Mouse (Mus musculus): Measurements from ENCODE around the gene Zfp989. TPM values are rescaled to one million over a fixed set of nuclear protein-coding genes. Genes with fewer than 3 reads are reported as not detected.
"Not testable (repeated sequence)": the region's sequence is repeated elsewhere in the genome, so short reads cannot be mapped to it uniquely, and the experiment has no call there.

The Zfp989 gene
- 0.13 TPM for polyA plus RNA-seq (2021)

DNA sequence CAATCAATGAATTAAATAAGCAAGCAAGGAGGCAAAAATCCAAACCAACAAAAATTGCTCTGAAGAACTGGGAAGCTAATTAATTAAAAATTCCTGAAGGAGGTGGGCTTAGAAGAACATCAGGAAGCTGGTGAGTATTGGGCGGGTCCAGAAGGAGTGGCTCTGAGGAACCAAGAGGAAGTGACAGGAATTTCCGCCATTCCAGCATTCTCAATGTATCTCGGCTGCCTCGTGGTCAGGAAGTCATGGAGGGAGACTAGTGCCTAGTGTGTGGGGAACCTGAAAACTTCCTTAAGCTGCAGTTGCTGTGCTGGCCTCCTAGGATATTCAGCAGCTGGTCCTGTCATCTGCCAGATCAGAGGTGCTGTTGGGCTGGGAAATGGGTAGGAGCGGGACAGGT is at the start of gene Zfp989:
TSS of gene Zfp989 (plus strand) at position 220 of the 400 bp plus-strand sequence.
- H3K27me3 ChIP-seq; ATAC-seq; in situ Hi-C loops (cut with MboI; ENCODE audit: low pct_unique_long_range_greater_than_20kb); POLR2A ChIA-PET; DNase-seq (ENCODE audit: low read depth, low spot score); CTCF ChIA-PET: not testable (repeated sequence)

DNA sequence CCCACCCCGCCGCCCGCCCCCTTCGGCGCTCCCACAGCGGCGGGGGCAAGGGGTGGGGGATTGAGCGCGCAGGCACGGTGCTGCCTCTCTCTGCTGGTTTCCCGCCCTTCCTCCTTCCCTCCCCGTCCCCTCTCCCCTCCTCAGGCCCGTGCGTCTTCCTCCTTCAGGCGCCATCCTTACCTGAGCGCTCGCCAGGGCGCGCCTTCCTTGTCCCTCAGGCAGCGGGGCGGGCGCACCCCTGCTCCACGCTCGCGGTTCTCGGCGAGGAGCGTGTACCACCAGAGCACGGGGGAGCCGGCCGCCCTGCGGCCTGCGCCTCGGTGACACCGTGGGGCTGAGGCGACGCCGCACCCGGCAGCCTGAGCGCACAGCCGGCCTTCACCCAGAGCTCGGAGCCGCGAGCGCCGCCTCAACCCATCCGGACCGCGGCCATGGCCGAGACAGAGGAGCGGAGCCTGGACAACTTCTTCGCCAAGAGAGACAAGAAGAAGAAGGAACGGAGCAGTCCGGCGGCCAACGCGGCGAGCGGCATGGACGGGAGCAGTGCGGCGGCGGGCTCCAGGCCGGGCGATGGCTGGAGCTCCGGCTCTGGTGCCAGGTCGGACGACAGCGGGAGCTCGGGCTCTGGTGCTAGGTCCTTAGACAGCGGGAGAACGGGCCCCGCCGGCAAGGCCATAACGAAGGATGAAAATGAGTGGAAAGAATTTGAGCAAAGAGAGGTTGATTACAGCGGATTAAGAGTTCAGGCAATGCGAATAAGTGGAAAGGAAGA is 39.3 kb upstream of the Zfp989 start:
- TF ChIP-seq CTCF (IDR thresholded peaks at IDR 0.05) = no peak
- ChIA-PET POLR2A (no interaction called here), CTCF (no interaction called here)
- no peak for DNase-seq (ENCODE audit: low read depth, low spot score)
- H3K27me3 ChIP-seq = no peaks in the 10 kb centered on the region
- in situ Hi-C loops (cut with MboI; ENCODE audit: low pct_unique_long_range_greater_than_20kb) = no loop called here
- ATAC-seq = no peak

DNA sequence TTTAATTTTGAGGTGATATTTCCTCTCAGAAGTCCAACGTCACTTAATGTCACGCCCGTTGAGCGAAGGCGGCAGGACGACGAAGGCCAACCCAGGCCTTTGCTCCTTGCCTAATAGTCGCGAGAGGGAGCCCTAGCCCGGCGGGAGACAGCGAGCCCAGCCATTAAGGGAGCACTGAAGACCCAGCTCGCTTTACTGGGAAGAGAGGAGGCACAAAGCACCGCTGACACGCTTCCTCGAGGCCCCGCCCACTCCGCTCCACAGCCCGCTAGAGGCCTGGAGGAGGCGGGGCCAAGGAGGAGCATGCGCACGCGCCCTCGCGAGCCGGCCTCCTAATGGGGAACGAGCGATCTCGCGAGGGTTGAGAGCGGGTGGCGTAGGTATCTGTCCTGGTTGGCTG is 30.1 kb upstream of the Zfp989 start:
- CTCF ChIA-PET; H3K27me3 ChIP-seq; in situ Hi-C loops (cut with MboI; ENCODE audit: low pct_unique_long_range_greater_than_20kb); ATAC-seq; POLR2A ChIA-PET; DNase-seq (ENCODE audit: low read depth, low spot score): not testable (repeated sequence)

DNA sequence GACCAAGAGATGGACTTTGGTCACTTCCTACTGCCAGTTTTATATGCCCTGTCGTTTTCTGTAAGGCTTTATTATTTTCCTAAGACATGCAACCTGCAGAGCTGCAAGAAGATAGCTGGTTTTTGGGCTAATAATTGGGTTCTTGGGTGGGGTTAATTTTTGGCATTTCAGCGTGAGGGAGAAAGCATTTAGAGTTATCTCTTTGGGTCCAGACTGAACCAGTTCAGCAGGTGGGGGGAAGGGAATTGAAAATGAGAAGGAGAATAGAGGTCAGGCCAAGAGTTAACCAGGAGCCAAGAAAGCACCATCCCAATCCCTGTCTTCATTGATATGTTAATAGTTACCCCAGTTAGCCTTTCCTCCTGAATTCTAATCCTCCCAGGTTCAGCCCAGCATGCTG is 4.8 kb downstream of the Zfp989 start:
- CTCF ChIA-PET; in situ Hi-C loops (cut with MboI; ENCODE audit: low pct_unique_long_range_greater_than_20kb); POLR2A ChIA-PET; DNase-seq (ENCODE audit: low read depth, low spot score); ATAC-seq; H3K27me3 ChIP-seq: not testable (repeated sequence)

DNA sequence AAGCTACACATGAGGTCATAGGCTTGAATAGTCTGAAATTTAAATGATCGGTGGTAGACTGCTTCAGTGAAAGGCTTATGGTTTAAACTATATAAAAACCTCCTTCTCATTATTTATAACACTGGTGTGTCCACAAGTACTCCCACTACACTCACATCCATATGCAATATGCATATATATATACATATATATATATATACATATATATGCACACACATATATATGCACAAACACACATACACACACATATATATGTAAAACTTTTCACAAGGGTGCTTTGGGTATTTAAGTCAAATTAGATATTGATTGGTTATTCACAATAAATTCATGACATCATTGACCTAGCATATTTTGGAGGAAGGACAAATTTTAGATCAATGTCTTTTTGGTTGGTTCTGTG is 46.6 kb downstream of the Zfp989 start:
- CTCF ChIA-PET; ATAC-seq; in situ Hi-C loops (cut with MboI; ENCODE audit: low pct_unique_long_range_greater_than_20kb); DNase-seq (ENCODE audit: low read depth, low spot score); H3K27me3 ChIP-seq; POLR2A ChIA-PET: not testable (repeated sequence)

DNA sequence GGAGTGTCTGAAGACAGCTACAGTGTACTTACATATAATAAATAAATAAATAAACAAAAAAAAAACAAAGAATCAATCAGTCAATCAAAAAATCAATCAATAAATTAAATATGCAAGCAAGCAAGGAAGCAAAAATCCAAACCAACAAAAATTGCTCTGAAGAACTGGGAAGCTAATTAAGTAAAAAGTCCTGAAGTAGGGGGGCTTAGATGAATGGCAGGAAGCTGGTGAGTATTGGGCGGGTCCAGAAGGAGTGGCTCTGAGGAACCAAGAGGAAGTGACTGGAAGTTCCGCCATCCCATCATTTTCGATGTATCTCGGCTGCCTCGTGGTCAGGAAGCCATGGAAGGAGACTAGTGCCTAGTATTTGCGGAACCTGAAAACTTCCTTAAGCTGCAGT is 49.8 kb downstream of the Zfp989 start, which contains the start of gene Rex2:
TSS of gene Rex2 (plus strand) at position 301 of the 400 bp plus-strand sequence.
- DNase-seq (ENCODE audit: low read depth, low spot score); H3K27me3 ChIP-seq; POLR2A ChIA-PET; in situ Hi-C loops (cut with MboI; ENCODE audit: low pct_unique_long_range_greater_than_20kb); ATAC-seq; CTCF ChIA-PET: not testable (repeated sequence)

DNA sequence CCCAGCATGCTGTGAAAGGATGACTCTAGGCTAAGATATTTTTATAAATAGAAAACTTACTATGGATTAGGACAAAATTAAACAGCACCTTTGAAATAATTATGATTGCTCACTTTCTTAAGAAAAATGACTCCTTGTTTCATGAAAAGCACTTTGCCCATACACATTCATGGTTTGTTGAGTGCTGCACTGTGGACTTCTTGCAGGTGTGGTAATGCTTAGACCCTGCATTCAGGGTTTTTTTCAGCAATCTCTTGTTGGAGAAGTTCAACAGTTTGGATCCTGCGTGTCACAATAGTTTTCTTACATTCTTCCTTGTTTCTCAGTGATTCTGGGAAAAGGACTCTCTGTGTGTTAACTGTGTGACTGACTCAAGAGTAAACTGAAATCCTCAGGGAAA is 54.6 kb downstream of the Zfp989 start:
- CTCF ChIA-PET, POLR2A ChIA-PET, H3K27me3 ChIP-seq: not testable (repeated sequence)

DNA sequence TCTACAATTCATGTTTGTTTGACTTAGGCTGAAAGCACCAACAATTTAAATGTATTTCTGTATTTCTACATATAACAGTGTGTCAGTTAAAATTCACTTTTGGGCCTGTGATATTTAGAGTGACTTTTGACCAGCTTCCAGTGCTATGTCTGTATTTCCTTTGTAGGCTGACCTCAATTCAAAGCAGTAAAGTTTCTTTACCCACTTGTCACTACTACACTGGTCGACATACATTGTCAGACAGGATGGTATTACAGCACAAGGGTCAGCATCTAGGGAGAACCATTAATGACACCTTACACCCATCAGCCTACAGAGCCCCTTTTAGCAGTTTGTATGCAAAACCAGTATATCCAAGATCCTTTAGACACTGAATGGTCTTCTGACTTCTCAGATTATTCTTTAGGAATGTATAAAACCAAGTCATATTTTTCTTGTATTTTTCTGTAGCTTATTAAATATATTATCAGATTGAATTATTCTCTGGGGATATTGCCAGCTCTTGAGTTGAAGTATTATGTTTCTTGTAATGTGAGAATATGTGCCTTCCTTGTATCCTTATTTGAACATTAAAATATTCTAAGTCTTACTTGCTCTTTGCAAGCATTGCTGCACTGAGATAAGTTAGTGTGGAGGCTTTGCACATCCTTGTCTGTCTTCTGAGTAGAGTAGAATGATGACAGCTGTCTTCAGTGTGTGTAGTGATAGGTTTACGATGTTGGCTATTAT is 59.7 kb downstream of the Zfp989 start:
- ATAC-seq; in situ Hi-C loops (cut with MboI; ENCODE audit: low pct_unique_long_range_greater_than_20kb): not testable (repeated sequence)

More for the DNA sequence above, 54.6 kb downstream of the Zfp989 start:
- DNase-seq (ENCODE audit: low read depth, low spot score); ATAC-seq; in situ Hi-C loops (cut with MboI; ENCODE audit: low pct_unique_long_range_greater_than_20kb): not testable (repeated sequence)

More for the DNA sequence above, 59.7 kb downstream of the Zfp989 start:
- POLR2A ChIA-PET; DNase-seq (ENCODE audit: low read depth, low spot score); CTCF ChIA-PET; H3K27me3 ChIP-seq: not testable (repeated sequence)

Other genes starting within 250 kb of the Zfp989 start
- gene Gm21411, start 62.4 kb upstream of the Zfp989 start, polyA plus RNA-seq (2021) = not detected
- 1.1 TPM for gene Rex2, start 49.9 kb downstream of the Zfp989 start, polyA plus RNA-seq (2021)
- 2.1 TPM for gene Zfp991, start 160.1 kb downstream of the Zfp989 start, polyA plus RNA-seq (2021)

All from Patski (cell line).